8 mouse cellular contexts compared by ENCODE assay signal in genomic region chr2:173730444-173730966, GRCm38 (mm10). TPM values are rescaled to one million over a fixed set of nuclear protein-coding genes. Genes with fewer than 3 reads are reported as not detected.
DNase-seq lines count a peak whose midpoint lies in the region; ATAC-seq and TF ChIP-seq lines count a peak whose summit lies in the region.

No protein-coding gene starts in this region.

- peak; percentile 48; the same call in 1 of the 2 replicates for ATAC-seq in limb, embryonic 14.5 days (ENCODE audit: low FRiP score, low read depth)
- peak; percentile 53; the same call in 1 of the 2 replicates for ATAC-seq in stomach, embryonic 15.5 days (ENCODE audit: insufficient read depth, low FRiP score, low read depth)

- no peaks in the 10 kb centered on the region for H3K27me3 ChIP-seq in limb, embryonic 14.5 days (ENCODE audit: control insufficient read depth, insufficient read depth, low read length)
- H3K27me3 ChIP-seq in stomach, embryonic 15.5 days (replicated peaks): no peaks in the 10 kb centered on the region

- DNase-seq in right cerebral cortex, adult 2 months (ENCODE audit: low spot score in 2 of 2): peak; percentile 24 to 25
- DNase-seq in right cerebral cortex, postnatal 36 days (ENCODE audit: low spot score in 2 of 2): no peak
- DNase-seq in limb, embryonic 14.5 days (ENCODE audit: low spot score): no peak
- no peak for DNase-seq in thymus, postnatal 0 days (ENCODE audit: low spot score)
- DNase-seq in ovary, postnatal 36 days (ENCODE audit: low spot score): no peak
- DNase-seq in cerebellum, postnatal 14 days: no peak

- H3K36me3 ChIP-seq in limb, embryonic 14.5 days (ENCODE audit: control insufficient read depth, insufficient read depth, low read length): no peaks in the 10 kb centered on the region
- H3K36me3 ChIP-seq in stomach, embryonic 15.5 days: no peaks in the 10 kb centered on the region

- peaks cover 15% of the 10 kb centered on the region for H3K4me1 ChIP-seq in embryonic fibroblast, embryonic 13.5 days (ENCODE audit: control insufficient read depth, insufficient read depth, low read length)
- no peaks in the 10 kb centered on the region for H3K4me1 ChIP-seq in limb, embryonic 14.5 days (ENCODE audit: control insufficient read depth, insufficient read depth, low read length)
- H3K4me1 ChIP-seq in stomach, embryonic 15.5 days: peaks cover 10% of the 10 kb centered on the region; the same call in 1 of the 2 replicates

- TF ChIP-seq POLR2A in embryonic fibroblast, embryonic 13.5 days (IDR thresholded peaks at IDR 0.05; ENCODE audit: low read depth, low read length): no peak
- TF ChIP-seq POLR2A in limb, embryonic 14.5 days (IDR thresholded peaks at IDR 0.05; ENCODE audit: borderline replicate concordance, extremely low read depth, insufficient read depth, insufficient read length): no peak

- no peak overlapping the region for H3K4me2 ChIP-seq in limb, embryonic 14.5 days (replicated peaks; ENCODE audit: low read depth, low read length, severe bottlenecking)
- H3K4me2 ChIP-seq in stomach, embryonic 15.5 days: no peak overlapping the region

- WGBS in limb, embryonic 14.5 days: 10% methylated on average over 9 of the region's 9 CpGs
- 10% methylated on average over 9 of the region's 9 CpGs for WGBS in stomach, embryonic 15.5 days

- H3K9me3 ChIP-seq in limb, embryonic 14.5 days (ENCODE audit: control insufficient read depth, low read length): no peaks in the 10 kb centered on the region
- no peaks in the 10 kb centered on the region for H3K9me3 ChIP-seq in stomach, embryonic 15.5 days

- TF ChIP-seq CTCF in embryonic fibroblast, embryonic 13.5 days (IDR thresholded peaks at IDR 0.05; ENCODE audit: borderline replicate concordance, insufficient read depth, low read length): no peak

- H3K9ac ChIP-seq in limb, embryonic 14.5 days (ENCODE audit: low read depth, low read length, severe bottlenecking): no peak overlapping the region
- no peak overlapping the region for H3K9ac ChIP-seq in stomach, embryonic 15.5 days

- H3K27ac ChIP-seq in embryonic fibroblast, embryonic 13.5 days (ENCODE audit: insufficient read depth, low read length): peak overlapping the region; percentile 80
- no peak overlapping the region for H3K27ac ChIP-seq in limb, embryonic 14.5 days (replicated peaks; ENCODE audit: low read depth, low read length)
- no peak overlapping the region for H3K27ac ChIP-seq in stomach, embryonic 15.5 days

- H3K4me3 ChIP-seq in embryonic fibroblast, embryonic 13.5 days (ENCODE audit: insufficient read depth, low read length): no peak overlapping the region
- no peak overlapping the region for H3K4me3 ChIP-seq in limb, embryonic 14.5 days (replicated peaks; ENCODE audit: low read length)
- H3K4me3 ChIP-seq in stomach, embryonic 15.5 days (replicated peaks): no peak overlapping the region

RNA-seq across cellular contexts. Expression of gene Vapb, which starts 6.8 kb away (rescaled TPM):
- polyA plus RNA-seq in embryonic fibroblast, embryonic 13.5 days (2011; ENCODE audit: insufficient read length, low read depth, missing spikeins): 85.8 and 99.1 TPM in 2 replicates
- polyA plus RNA-seq in limb, embryonic 14.5 days (2012; rRNA removed): 20.2 and 37.0 TPM in 2 replicates
- 14.6 and 15.2 TPM in 2 replicates for polyA plus RNA-seq in limb, embryonic 14.5 days (2014; fragmentation: Nextera tagmentation; extraction: Ambion mirVana)
- 14.3 and 15.4 TPM in 2 replicates for polyA plus RNA-seq in stomach, embryonic 15.5 days (2015; fragmentation: Nextera tagmentation; extraction: Ambion mirVana)
- polyA plus RNA-seq in thymus, postnatal 0 days (2015; fragmentation: Nextera tagmentation; extraction: Ambion mirVana): 10.0 and 10.9 TPM in 2 replicates

RNA-seq across cellular contexts. Expression of gene 1700010B08Rik, which starts 11.3 kb away (rescaled TPM):
- polyA plus RNA-seq in embryonic fibroblast, embryonic 13.5 days (2011; ENCODE audit: insufficient read length, low read depth, missing spikeins): not detected in 2 replicates
- polyA plus RNA-seq in limb, embryonic 14.5 days (2012; rRNA removed): not detected in 2 replicates
- not detected in 2 replicates for polyA plus RNA-seq in limb, embryonic 14.5 days (2014; fragmentation: Nextera tagmentation; extraction: Ambion mirVana)
- not detected in 2 replicates for polyA plus RNA-seq in stomach, embryonic 15.5 days (2015; fragmentation: Nextera tagmentation; extraction: Ambion mirVana)
- polyA plus RNA-seq in thymus, postnatal 0 days (2015; fragmentation: Nextera tagmentation; extraction: Ambion mirVana): not detected in 2 replicates

Comparison
In these comparisons a context has a peak if more than half of its experiments do, and no peak if none do; other contexts are left out.
1. DNase-seq: peak in right cerebral cortex, adult 2 months (2 of 2); none in right cerebral cortex, postnatal 36 days (0 of 2), limb, embryonic 14.5 days (single experiment), thymus, postnatal 0 days (single experiment), ovary, postnatal 36 days (single experiment) and cerebellum, postnatal 14 days (0 of 2).